Mouse (Mus musculus): ENCODE measurements around the gene Pla2g4e. TPM values are rescaled to one million over a fixed set of nuclear protein-coding genes. Genes with fewer than 3 reads are reported as not detected.

The Pla2g4e gene
- 0.49 and 0.62 TPM in 2 replicates for polyA plus RNA-seq (2014; fragmentation: Nextera tagmentation; extraction: Ambion mirVana)

GRCm38 (mm10) chr2:120244679-120245420, at the start of gene Pla2g4e:
TSS of gene Pla2g4e (minus strand) at chr2:120245335.
- Histone ChIP-seq H3K4me1 (ENCODE audit: control insufficient read depth, insufficient read depth, low read length) (peaks cover 3% of the 10 kb centered on the region; the same call in 1 of the 2 replicates), H3K27ac (ENCODE audit: low read depth, low read length) (0 out of 2 replicates have a peak within 1 kb of the TSS, but pooled peaks have one; percentile 42), H3K4me3 (ENCODE audit: low read depth, low read length) (peak within 1 kb of the TSS; percentile 45), H3K9ac (ENCODE audit: low read depth, low read length) (peak within 1 kb of the TSS; percentile 67), H3K27me3 (ENCODE audit: control insufficient read depth, insufficient read depth, low read length) (peaks cover 4% of the 10 kb centered on the region; the same call in 1 of the 2 replicates), H3K4me2 (peak within 1 kb of the TSS; percentile 75), H3K36me3 (ENCODE audit: control insufficient read depth, insufficient read depth, low read length) (no peaks in the 10 kb centered on the region), H3K9me3 (replicated peaks; ENCODE audit: control insufficient read depth, low read length) (no peaks in the 10 kb centered on the region)
- 3% methylated on average over 27 of the region's 27 CpGs for WGBS (ENCODE audit: insufficient replicate concordance)
- no peak for ATAC-seq (replicated peaks; ENCODE audit: insufficient number of reproducible peaks, low FRiP score, low TSS enrichment)

GRCm38 (mm10) chr2:120291471-120292078, 46.4 kb upstream of the Pla2g4e start:
- Histone ChIP-seq H3K9ac (ENCODE audit: low read depth, low read length) (no peak overlapping the region), H3K4me3 (ENCODE audit: low read depth, low read length) (no peak overlapping the region), H3K4me1 (ENCODE audit: control insufficient read depth, insufficient read depth, low read length) (no peaks in the 10 kb centered on the region), H3K27me3 (ENCODE audit: control insufficient read depth, insufficient read depth, low read length) (no peaks in the 10 kb centered on the region), H3K4me2 (no peak overlapping the region), H3K27ac (ENCODE audit: low read depth, low read length) (no peak overlapping the region), H3K9me3 (replicated peaks; ENCODE audit: control insufficient read depth, low read length) (no peaks in the 10 kb centered on the region), H3K36me3 (ENCODE audit: control insufficient read depth, insufficient read depth, low read length) (no peaks in the 10 kb centered on the region)
- WGBS (ENCODE audit: insufficient replicate concordance) = 82% methylated on average over 8 of the region's 9 CpGs
- ATAC-seq (replicated peaks; ENCODE audit: insufficient number of reproducible peaks, low FRiP score, low TSS enrichment) = no peak

- no peak for ATAC-seq (replicated peaks; ENCODE audit: insufficient number of reproducible peaks, low FRiP score, low TSS enrichment)
- H3K9me3 ChIP-seq (replicated peaks; ENCODE audit: control insufficient read depth, low read length) = no peaks in the 10 kb centered on the region
- H3K27me3 ChIP-seq (ENCODE audit: control insufficient read depth, insufficient read depth, low read length) = no peaks in the 10 kb centered on the region
- H3K36me3 ChIP-seq (ENCODE audit: control insufficient read depth, insufficient read depth, low read length) = no peaks in the 10 kb centered on the region
- 70% methylated on average over 5 of the region's 5 CpGs for WGBS (ENCODE audit: insufficient replicate concordance)
- no peak within 1 kb of the TSS for H3K9ac ChIP-seq (ENCODE audit: low read depth, low read length)
- H3K4me2 ChIP-seq = no peak within 1 kb of the TSS
- no peaks in the 10 kb centered on the region for H3K4me1 ChIP-seq (ENCODE audit: control insufficient read depth, insufficient read depth, low read length)
- no peak within 1 kb of the TSS for H3K4me3 ChIP-seq (ENCODE audit: low read depth, low read length)
- H3K27ac ChIP-seq (ENCODE audit: low read depth, low read length) = no peak within 1 kb of the TSS
Observed at GRCm38 (mm10) chr2:120288995-120289394, 43.9 kb upstream of the Pla2g4e start, which contains the start of gene Pla2g4d. TSS of gene Pla2g4d (minus strand) at chr2:120289197.

GRCm38 (mm10) chr2:120288401-120288800, 43.3 kb upstream of the Pla2g4e start:
- no peak for ATAC-seq (replicated peaks; ENCODE audit: insufficient number of reproducible peaks, low FRiP score, low TSS enrichment)
- Histone ChIP-seq H3K9ac (ENCODE audit: low read depth, low read length) (no peak overlapping the region), H3K4me1 (ENCODE audit: control insufficient read depth, insufficient read depth, low read length) (no peaks in the 10 kb centered on the region), H3K36me3 (ENCODE audit: control insufficient read depth, insufficient read depth, low read length) (no peaks in the 10 kb centered on the region), H3K27ac (ENCODE audit: low read depth, low read length) (no peak overlapping the region), H3K9me3 (replicated peaks; ENCODE audit: control insufficient read depth, low read length) (no peaks in the 10 kb centered on the region), H3K4me3 (ENCODE audit: low read depth, low read length) (no peak overlapping the region), H3K4me2 (no peak overlapping the region), H3K27me3 (ENCODE audit: control insufficient read depth, insufficient read depth, low read length) (no peaks in the 10 kb centered on the region)
- 79% methylated on average over 3 of the region's 3 CpGs for WGBS (ENCODE audit: insufficient replicate concordance)

- Histone ChIP-seq H3K36me3 (ENCODE audit: control insufficient read depth, insufficient read depth, low read length) (no peaks in the 10 kb centered on the region), H3K27ac (ENCODE audit: low read depth, low read length) (no peak overlapping the region), H3K27me3 (ENCODE audit: control insufficient read depth, insufficient read depth, low read length) (no peaks in the 10 kb centered on the region), H3K4me1 (ENCODE audit: control insufficient read depth, insufficient read depth, low read length) (no peaks in the 10 kb centered on the region), H3K9me3 (replicated peaks; ENCODE audit: control insufficient read depth, low read length) (no peaks in the 10 kb centered on the region), H3K4me3 (ENCODE audit: low read depth, low read length) (no peak overlapping the region), H3K9ac (ENCODE audit: low read depth, low read length) (no peak overlapping the region), H3K4me2 (no peak overlapping the region)
- WGBS (ENCODE audit: insufficient replicate concordance) = 73% methylated on average over 4 of the region's 4 CpGs
- ATAC-seq (replicated peaks; ENCODE audit: insufficient number of reproducible peaks, low FRiP score, low TSS enrichment) = no peak
Observed at GRCm38 (mm10) chr2:120285639-120286038, 40.5 kb upstream of the Pla2g4e start.

- H3K4me3 ChIP-seq (ENCODE audit: low read depth, low read length) = no peak overlapping the region
- H3K36me3 ChIP-seq (ENCODE audit: control insufficient read depth, insufficient read depth, low read length) = no peaks in the 10 kb centered on the region
- H3K27me3 ChIP-seq (ENCODE audit: control insufficient read depth, insufficient read depth, low read length) = no peaks in the 10 kb centered on the region
- no peak overlapping the region for H3K9ac ChIP-seq (ENCODE audit: low read depth, low read length)
- H3K4me1 ChIP-seq (ENCODE audit: control insufficient read depth, insufficient read depth, low read length) = no peaks in the 10 kb centered on the region
- no peak for ATAC-seq (replicated peaks; ENCODE audit: insufficient number of reproducible peaks, low FRiP score, low TSS enrichment)
- no peak overlapping the region for H3K4me2 ChIP-seq
- no peak overlapping the region for H3K27ac ChIP-seq (ENCODE audit: low read depth, low read length)
- no peaks in the 10 kb centered on the region for H3K9me3 ChIP-seq (replicated peaks; ENCODE audit: control insufficient read depth, low read length)
Observed at GRCm38 (mm10) chr2:120284705-120285104, 39.6 kb upstream of the Pla2g4e start.

- no peaks in the 10 kb centered on the region for H3K9me3 ChIP-seq (replicated peaks; ENCODE audit: control insufficient read depth, low read length)
- H3K27ac ChIP-seq (ENCODE audit: low read depth, low read length) = no peak overlapping the region
- ATAC-seq (replicated peaks; ENCODE audit: insufficient number of reproducible peaks, low FRiP score, low TSS enrichment) = no peak
- H3K4me1 ChIP-seq (ENCODE audit: control insufficient read depth, insufficient read depth, low read length) = no peaks in the 10 kb centered on the region
- no peaks in the 10 kb centered on the region for H3K27me3 ChIP-seq (ENCODE audit: control insufficient read depth, insufficient read depth, low read length)
- 73% methylated on average over 5 of the region's 5 CpGs for WGBS (ENCODE audit: insufficient replicate concordance)
- H3K36me3 ChIP-seq (ENCODE audit: control insufficient read depth, insufficient read depth, low read length) = no peaks in the 10 kb centered on the region
- no peak overlapping the region for H3K4me2 ChIP-seq
- no peak overlapping the region for H3K9ac ChIP-seq (ENCODE audit: low read depth, low read length)
- no peak overlapping the region for H3K4me3 ChIP-seq (ENCODE audit: low read depth, low read length)
Observed at GRCm38 (mm10) chr2:120284094-120284493, 39.0 kb upstream of the Pla2g4e start.

- H3K9ac ChIP-seq (ENCODE audit: low read depth, low read length) = no peak overlapping the region
- ATAC-seq (replicated peaks; ENCODE audit: insufficient number of reproducible peaks, low FRiP score, low TSS enrichment) = no peak
- H3K9me3 ChIP-seq (replicated peaks; ENCODE audit: control insufficient read depth, low read length) = no peaks in the 10 kb centered on the region
- no peaks in the 10 kb centered on the region for H3K36me3 ChIP-seq (ENCODE audit: control insufficient read depth, insufficient read depth, low read length)
- no peaks in the 10 kb centered on the region for H3K4me1 ChIP-seq (ENCODE audit: control insufficient read depth, insufficient read depth, low read length)
- H3K27ac ChIP-seq (ENCODE audit: low read depth, low read length) = no peak overlapping the region
- H3K27me3 ChIP-seq (ENCODE audit: control insufficient read depth, insufficient read depth, low read length) = no peaks in the 10 kb centered on the region; the same call in 1 of the 2 replicates
- 46% methylated on average over 6 of the region's 6 CpGs for WGBS (ENCODE audit: insufficient replicate concordance)
- H3K4me2 ChIP-seq = no peak overlapping the region
- H3K4me3 ChIP-seq (ENCODE audit: low read depth, low read length) = no peak overlapping the region
Observed at GRCm38 (mm10) chr2:120283550-120283949, 38.4 kb upstream of the Pla2g4e start.

All from heart, embryonic 11.5 days (tissue).